Mouse (Mus musculus) ES-Bruce4 (cell line): ENCODE measurements around the gene Crybb2. TPM values are rescaled to one million over a fixed set of nuclear protein-coding genes. Genes with fewer than 3 reads are reported as not detected.

Source experiments
- H3K27ac ChIP-seq: 2 replicates; pipeline ENCODE4 v1.5.1; 2012; ENCODE audit warnings: low read length, inconsistent platforms; ENCODE audit not compliant: insufficient read depth
- H3K27me3 ChIP-seq: 2 replicates; pipeline ENCODE4 v1.6.1; 2012; ENCODE audit warnings: mild to moderate bottlenecking, low read length, inconsistent platforms; ENCODE audit not compliant: control insufficient read depth, poor library complexity, insufficient read depth, severe bottlenecking
- H3K36me3 ChIP-seq: 2 replicates; pipeline ENCODE4 v1.6.1; 2012; ENCODE audit warnings: inconsistent platforms, mild to moderate bottlenecking, low read length, moderate library complexity; ENCODE audit not compliant: control insufficient read depth, poor library complexity, insufficient read depth, severe bottlenecking
- H3K4me1 ChIP-seq: one replicate; pipeline ENCODE4 v1.8.1; 2011; ENCODE audit warnings: low read length; ENCODE audit not compliant: control insufficient read depth, insufficient read depth
- H3K4me3 ChIP-seq: 2 replicates; pipeline ENCODE4 v1.5.1; 2011; ENCODE audit warnings: low read depth, mild to moderate bottlenecking, low read length
- H3K9ac ChIP-seq: 2 replicates; pipeline ENCODE4 v1.6.1; 2012; ENCODE audit warnings: low read depth, mild to moderate bottlenecking, inconsistent platforms; ENCODE audit not compliant: poor library complexity, severe bottlenecking
- H3K9me3 ChIP-seq: replicated peaks from 2 replicates; pipeline ENCODE4 v1.6.1; 2012; ENCODE audit warnings: mild to moderate bottlenecking, low read length, inconsistent platforms; ENCODE audit not compliant: control insufficient read depth, poor library complexity, insufficient read depth, severe bottlenecking
- CTCF ChIP-seq: IDR thresholded peaks from one replicate; pipeline ENCODE4 v1.8.1; 2011; ENCODE audit warnings: low read depth, low read length
- EP300 ChIP-seq: IDR thresholded peaks from 2 replicates; pipeline ENCODE4 v1.6.1; 2011; ENCODE audit warnings: low read depth, low read length; ENCODE audit not compliant: insufficient read depth
- POLR2A ChIP-seq: IDR thresholded peaks from one replicate; pipeline ENCODE4 v1.8.1; 2011; ENCODE audit warnings: low read length; ENCODE audit not compliant: insufficient read depth
- polyA plus RNA-seq: library from polyadenylated mRNA; stranded (reverse); fragments of >200 nt; gene quantifications from 2 replicates; pipeline ENCODE4 v1.2.4, GENCODE M21; 2011; ENCODE audit warnings: low read depth; ENCODE audit not compliant: missing spikeins, insufficient read depth, insufficient read length

Crybb2 gene
- polyA plus RNA-seq, 1 experiment = not detected

DNA sequence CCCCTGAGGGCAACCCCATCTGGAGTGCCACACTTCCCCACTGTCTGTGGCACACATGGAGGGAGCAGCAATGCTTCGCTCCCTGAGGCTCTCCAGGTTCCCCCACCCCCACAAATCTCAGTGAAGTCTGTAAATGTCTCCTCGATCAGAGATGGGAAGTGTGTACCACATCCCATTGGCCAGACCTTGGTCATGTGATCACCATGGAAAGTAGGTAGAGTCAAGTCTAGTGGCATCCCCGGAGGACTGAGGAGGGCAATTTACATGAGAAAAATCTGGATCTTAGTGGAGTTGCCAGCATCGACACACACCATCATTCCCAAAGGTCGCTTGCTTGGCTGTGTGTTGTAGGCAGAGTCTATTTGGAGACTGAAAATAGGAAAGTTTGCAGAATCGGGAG lies 31.3 kb downstream of the Crybb2 start:
- Histone ChIP-seq H3K27ac (no peak overlapping the region), H3K36me3 (no peaks in the 10 kb centered on the region), H3K4me1 (no peaks in the 10 kb centered on the region), H3K4me3 (no peak overlapping the region), H3K27me3 (no peaks in the 10 kb centered on the region), H3K9me3 (no peaks in the 10 kb centered on the region), H3K9ac (no peak overlapping the region)
- TF ChIP-seq CTCF = no peak
- no peak for TF ChIP-seq EP300

GRCm38 (mm10) chr5:113035094-113036047 lies 34.5 kb downstream of the Crybb2 start:
- no peaks in the 10 kb centered on the region for H3K9me3 ChIP-seq
- TF ChIP-seq EP300 = no peak
- no peak for TF ChIP-seq CTCF
- no peak for TF ChIP-seq POLR2A
- no peak overlapping the region for H3K27ac ChIP-seq
- H3K9ac ChIP-seq = no peak overlapping the region
- no peaks in the 10 kb centered on the region for H3K27me3 ChIP-seq
- H3K4me3 ChIP-seq = no peak overlapping the region
- no peaks in the 10 kb centered on the region for H3K36me3 ChIP-seq
- no peaks in the 10 kb centered on the region for H3K4me1 ChIP-seq

GRCm38 (mm10) chr5:113031201-113031754 lies 38.6 kb downstream of the Crybb2 start:
- Histone ChIP-seq H3K9me3 (no peaks in the 10 kb centered on the region), H3K9ac (no peak overlapping the region), H3K27me3 (no peaks in the 10 kb centered on the region), H3K4me3 (no peak overlapping the region), H3K27ac (no peak overlapping the region), H3K4me1 (no peaks in the 10 kb centered on the region), H3K36me3 (no peaks in the 10 kb centered on the region)
- TF ChIP-seq POLR2A (no peak), EP300 (no peak), CTCF (no peak)

- H3K36me3 ChIP-seq = no peaks in the 10 kb centered on the region
- no peak overlapping the region for H3K4me3 ChIP-seq
- H3K27ac ChIP-seq = no peak overlapping the region
- H3K4me1 ChIP-seq = no peaks in the 10 kb centered on the region
- no peak overlapping the region for H3K9ac ChIP-seq
- H3K9me3 ChIP-seq = no peaks in the 10 kb centered on the region
- H3K27me3 ChIP-seq = no peaks in the 10 kb centered on the region
- TF ChIP-seq CTCF = no peak
- no peak for TF ChIP-seq EP300
- no peak for TF ChIP-seq POLR2A
Measured at GRCm38 (mm10) chr5:113030082-113030481, 39.8 kb downstream of the Crybb2 start.

GRCm38 (mm10) chr5:113026706-113027105 lies 43.2 kb downstream of the Crybb2 start:
- H3K9ac ChIP-seq = no peak overlapping the region
- no peak for TF ChIP-seq EP300
- TF ChIP-seq CTCF = no peak
- no peak for TF ChIP-seq POLR2A
- peaks cover 3% of the 10 kb centered on the region for H3K4me1 ChIP-seq
- H3K4me3 ChIP-seq = no peak overlapping the region
- H3K27ac ChIP-seq = no peak overlapping the region
- no peaks in the 10 kb centered on the region for H3K9me3 ChIP-seq
- H3K36me3 ChIP-seq = no peaks in the 10 kb centered on the region
- no peaks in the 10 kb centered on the region for H3K27me3 ChIP-seq
